Mouse (Mus musculus): ENCODE data around the gene Csmd2. TPM values are rescaled to one million over a fixed set of nuclear protein-coding genes. Genes with fewer than 3 reads are reported as not detected.

The Csmd2 gene
- polyA plus RNA-seq, 1 experiment from 2014 or later, result not detected

DNA sequence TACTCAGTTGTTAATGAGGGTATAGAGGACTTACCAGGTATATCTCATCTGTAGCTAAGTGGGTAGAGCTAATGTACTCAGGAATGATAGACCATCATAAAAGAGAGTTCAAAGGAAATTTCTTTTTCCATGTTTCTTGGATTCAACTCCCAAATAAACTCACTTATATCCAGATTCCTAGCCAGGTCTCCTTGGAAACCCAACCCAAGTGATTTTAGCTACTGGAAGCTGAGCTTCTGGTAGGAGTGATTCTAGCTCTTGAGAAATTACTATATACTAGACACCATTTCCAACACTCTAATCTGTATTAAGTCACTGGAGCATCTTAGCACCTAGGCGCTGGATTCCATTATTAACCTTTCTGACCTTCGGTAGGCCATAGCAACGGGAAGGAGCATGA, 100.6 kb downstream of the Csmd2 start:
- Histone ChIP-seq H3K36me3 (ENCODE audit: insufficient read depth, low read length) (no peaks in the 10 kb centered on the region), H3K4me1 (ENCODE audit: insufficient read depth, low read length) (no peaks in the 10 kb centered on the region), H3K4me3 (ENCODE audit: low read length) (no peak overlapping the region), H3K27ac (ENCODE audit: low read length) (no peak overlapping the region), H3K9ac (replicated peaks; ENCODE audit: low read length) (no peak overlapping the region), H3K4me2 (replicated peaks; ENCODE audit: low read depth, low read length) (no peak overlapping the region), H3K9me3 (ENCODE audit: low read length) (no peaks in the 10 kb centered on the region), H3K27me3 (ENCODE audit: insufficient read depth, low read length) (no peaks in the 10 kb centered on the region)
- ATAC-seq (ENCODE audit: low FRiP score, low TSS enrichment), result no peak
- 58% methylated on average over 3 of the region's 3 CpGs for WGBS

- Histone ChIP-seq H3K9me3 (ENCODE audit: low read length) (no peaks in the 10 kb centered on the region), H3K4me1 (ENCODE audit: insufficient read depth, low read length) (no peaks in the 10 kb centered on the region), H3K9ac (replicated peaks; ENCODE audit: low read length) (no peak overlapping the region), H3K27me3 (ENCODE audit: insufficient read depth, low read length) (no peaks in the 10 kb centered on the region), H3K27ac (ENCODE audit: low read length) (no peak overlapping the region), H3K36me3 (ENCODE audit: insufficient read depth, low read length) (no peaks in the 10 kb centered on the region), H3K4me3 (ENCODE audit: low read length) (no peak overlapping the region), H3K4me2 (replicated peaks; ENCODE audit: low read depth, low read length) (no peak overlapping the region)
- ATAC-seq (ENCODE audit: low FRiP score, low TSS enrichment), result no peak
- WGBS, result 70% methylated on average over 3 of the region's 3 CpGs
These were observed 104.3 kb downstream of the Csmd2 start for GRCm38 (mm10) chr4:128091938-128092337.

DNA sequence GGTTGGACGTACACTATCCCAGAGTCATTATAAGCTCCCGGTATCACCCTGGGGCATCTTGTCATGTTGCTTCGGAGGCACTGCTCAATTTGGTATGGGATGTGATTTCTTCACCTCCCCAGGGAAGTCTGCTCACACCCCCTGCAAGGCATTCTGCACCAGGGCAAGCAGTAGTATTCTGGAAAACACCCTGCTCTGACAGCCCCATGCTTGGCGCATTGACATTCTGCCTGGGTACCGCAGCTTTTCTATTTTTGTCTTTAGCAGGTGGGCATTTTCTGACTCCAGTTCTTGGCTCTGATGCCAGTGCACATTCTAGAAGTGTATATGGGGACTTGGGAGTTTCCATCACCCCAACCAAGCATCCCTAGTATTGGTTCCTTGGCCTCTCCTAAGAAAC, 111.9 kb downstream of the Csmd2 start:
- WGBS, result 86% methylated on average over 5 of the region's 5 CpGs
- H3K4me2 ChIP-seq (replicated peaks; ENCODE audit: low read depth, low read length), result no peak overlapping the region

DNA sequence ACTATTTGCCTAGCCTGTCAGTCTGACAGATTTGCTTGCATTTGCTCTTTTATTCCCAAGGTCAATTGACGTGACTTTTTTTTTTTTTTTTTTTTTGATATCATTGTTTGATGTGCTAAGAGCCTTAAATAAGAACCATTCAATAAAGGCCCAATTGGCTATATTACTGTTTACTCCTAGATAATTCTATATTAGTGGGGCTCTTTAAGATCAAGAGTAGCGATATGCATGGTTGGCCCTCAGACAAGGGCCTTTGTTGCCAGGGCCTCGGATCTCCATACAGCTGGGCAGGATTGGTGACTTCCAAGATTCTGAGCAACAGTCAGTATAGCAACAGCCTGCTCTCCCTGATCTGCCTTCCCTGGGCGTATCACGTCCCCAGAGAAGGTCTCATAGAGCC, 112.9 kb downstream of the Csmd2 start:
- Histone ChIP-seq H3K27me3 (ENCODE audit: insufficient read depth, low read length) (no peaks in the 10 kb centered on the region), H3K4me3 (ENCODE audit: low read length) (no peak overlapping the region), H3K4me1 (ENCODE audit: insufficient read depth, low read length) (no peaks in the 10 kb centered on the region), H3K9ac (replicated peaks; ENCODE audit: low read length) (no peak overlapping the region), H3K27ac (ENCODE audit: low read length) (no peak overlapping the region), H3K4me2 (replicated peaks; ENCODE audit: low read depth, low read length) (no peak overlapping the region), H3K9me3 (ENCODE audit: low read length) (no peaks in the 10 kb centered on the region), H3K36me3 (ENCODE audit: insufficient read depth, low read length) (no peaks in the 10 kb centered on the region)
- 69% methylated on average over 5 of the region's 5 CpGs for WGBS
- no peak for ATAC-seq (ENCODE audit: low FRiP score, low TSS enrichment)

More for the DNA sequence above, 111.9 kb downstream of the Csmd2 start:
- no peak overlapping the region for H3K27ac ChIP-seq (ENCODE audit: low read length)
- H3K9ac ChIP-seq (replicated peaks; ENCODE audit: low read length), result no peak overlapping the region
- H3K4me1 ChIP-seq (ENCODE audit: insufficient read depth, low read length), result no peaks in the 10 kb centered on the region
- ATAC-seq (ENCODE audit: low FRiP score, low TSS enrichment), result no peak
- H3K4me3 ChIP-seq (ENCODE audit: low read length), result no peak overlapping the region
- no peaks in the 10 kb centered on the region for H3K9me3 ChIP-seq (ENCODE audit: low read length)
- no peaks in the 10 kb centered on the region for H3K27me3 ChIP-seq (ENCODE audit: insufficient read depth, low read length)
- H3K36me3 ChIP-seq (ENCODE audit: insufficient read depth, low read length), result no peaks in the 10 kb centered on the region

DNA sequence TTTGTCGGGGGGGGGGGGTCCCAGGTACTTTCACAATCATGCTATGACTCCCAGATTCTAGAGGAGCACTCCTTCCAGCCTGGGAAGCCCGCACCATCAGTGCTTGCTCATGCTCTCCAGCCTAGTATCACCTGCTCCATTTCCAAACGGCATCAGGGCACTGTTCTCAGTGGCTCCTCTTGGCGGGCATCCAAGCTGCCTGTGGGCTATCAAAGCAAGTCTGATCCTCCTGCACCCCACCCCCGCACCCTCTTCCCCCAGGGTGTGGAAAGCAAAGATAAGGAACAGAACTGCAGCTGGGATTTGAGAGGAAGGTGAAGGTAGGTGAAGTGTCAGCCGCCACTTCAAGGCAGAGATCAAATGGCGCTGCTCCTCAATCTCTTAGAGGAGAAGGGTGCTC, 128.7 kb downstream of the Csmd2 start:
- no peak overlapping the region for H3K4me2 ChIP-seq (replicated peaks; ENCODE audit: low read depth, low read length)
- no peak overlapping the region for H3K27ac ChIP-seq (ENCODE audit: low read length)
- ATAC-seq (ENCODE audit: low FRiP score, low TSS enrichment), result no peak
- H3K36me3 ChIP-seq (ENCODE audit: insufficient read depth, low read length), result no peaks in the 10 kb centered on the region
- H3K4me1 ChIP-seq (ENCODE audit: insufficient read depth, low read length), result no peaks in the 10 kb centered on the region
- no peak overlapping the region for H3K4me3 ChIP-seq (ENCODE audit: low read length)
- H3K9me3 ChIP-seq (ENCODE audit: low read length), result no peaks in the 10 kb centered on the region
- no peak overlapping the region for H3K9ac ChIP-seq (replicated peaks; ENCODE audit: low read length)
- no peaks in the 10 kb centered on the region for H3K27me3 ChIP-seq (ENCODE audit: insufficient read depth, low read length)
- WGBS, result 66% methylated on average over 7 of the region's 7 CpGs

DNA sequence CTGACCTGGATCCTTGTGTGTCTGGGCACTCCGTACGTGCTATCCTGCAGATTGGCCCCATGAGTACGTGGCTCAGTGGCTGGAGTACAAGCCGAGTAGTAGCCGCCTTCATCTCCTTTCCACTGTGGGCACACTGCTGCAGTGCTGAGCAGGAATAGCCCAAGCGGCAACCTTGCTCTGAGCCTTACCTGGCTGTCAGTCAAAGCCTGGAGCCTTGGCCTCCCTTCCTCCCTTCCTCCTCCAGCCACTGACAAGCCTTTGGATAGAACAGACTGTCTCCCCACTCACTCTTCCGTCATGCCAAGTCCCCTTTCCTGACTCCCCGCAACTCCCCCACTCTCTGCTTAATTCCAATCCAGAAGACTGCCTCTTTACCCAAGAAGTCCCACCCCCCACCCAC, 135.6 kb downstream of the Csmd2 start:
- Histone ChIP-seq H3K36me3 (ENCODE audit: insufficient read depth, low read length) (no peaks in the 10 kb centered on the region), H3K27me3 (ENCODE audit: insufficient read depth, low read length) (no peaks in the 10 kb centered on the region), H3K9ac (replicated peaks; ENCODE audit: low read length) (no peak overlapping the region), H3K9me3 (ENCODE audit: low read length) (peaks cover 4% of the 10 kb centered on the region; the same call in 1 of the 2 replicates), H3K4me2 (replicated peaks; ENCODE audit: low read depth, low read length) (no peak overlapping the region), H3K4me3 (ENCODE audit: low read length) (no peak overlapping the region), H3K4me1 (ENCODE audit: insufficient read depth, low read length) (no peaks in the 10 kb centered on the region), H3K27ac (ENCODE audit: low read length) (no peak overlapping the region)
- ATAC-seq (ENCODE audit: low FRiP score, low TSS enrichment), result no peak
- 68% methylated on average over 8 of the region's 8 CpGs for WGBS

DNA sequence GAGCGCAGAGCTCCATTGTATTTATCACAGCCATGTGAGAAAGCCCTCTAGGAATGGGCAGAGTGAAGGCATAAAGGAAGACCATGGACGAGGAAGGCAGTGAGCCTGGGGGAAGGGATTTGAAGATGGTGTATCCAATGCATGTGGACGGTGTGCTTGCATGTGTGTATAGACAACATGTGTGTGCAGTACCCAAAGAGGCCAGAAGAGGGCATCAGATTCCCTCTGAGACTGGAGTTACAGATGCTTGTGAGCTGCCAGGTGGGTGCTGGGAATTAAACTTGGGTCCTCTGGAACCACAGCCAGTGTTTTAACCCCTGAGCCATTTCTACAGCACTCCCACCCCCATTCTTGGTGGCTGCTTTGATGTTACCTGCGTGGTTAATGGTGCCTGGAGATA, 137.1 kb downstream of the Csmd2 start:
- H3K27ac ChIP-seq (ENCODE audit: low read length), result no peak overlapping the region

GRCm38 (mm10) chr4:128128546-128128945, 140.9 kb downstream of the Csmd2 start:
- no peaks in the 10 kb centered on the region for H3K27me3 ChIP-seq (ENCODE audit: insufficient read depth, low read length)
- ATAC-seq (ENCODE audit: low FRiP score, low TSS enrichment), result no peak
- no peak overlapping the region for H3K4me3 ChIP-seq (ENCODE audit: low read length)
- no peak overlapping the region for H3K9ac ChIP-seq (replicated peaks; ENCODE audit: low read length)
- no peak overlapping the region for H3K27ac ChIP-seq (ENCODE audit: low read length)
- no peaks in the 10 kb centered on the region for H3K36me3 ChIP-seq (ENCODE audit: insufficient read depth, low read length)
- H3K9me3 ChIP-seq (ENCODE audit: low read length), result peaks cover 4% of the 10 kb centered on the region; the same call in 1 of the 2 replicates
- no peaks in the 10 kb centered on the region for H3K4me1 ChIP-seq (ENCODE audit: insufficient read depth, low read length)
- 74% methylated on average over 6 of the region's 6 CpGs for WGBS
- no peak overlapping the region for H3K4me2 ChIP-seq (replicated peaks; ENCODE audit: low read depth, low read length)

More for the DNA sequence above, 137.1 kb downstream of the Csmd2 start:
- H3K9ac ChIP-seq (replicated peaks; ENCODE audit: low read length), result no peak overlapping the region
- no peak for ATAC-seq (ENCODE audit: low FRiP score, low TSS enrichment)
- no peak overlapping the region for H3K4me2 ChIP-seq (replicated peaks; ENCODE audit: low read depth, low read length)
- H3K4me3 ChIP-seq (ENCODE audit: low read length), result no peak overlapping the region
- H3K4me1 ChIP-seq (ENCODE audit: insufficient read depth, low read length), result no peaks in the 10 kb centered on the region
- 76% methylated on average over 4 of the region's 4 CpGs for WGBS
- no peaks in the 10 kb centered on the region for H3K27me3 ChIP-seq (ENCODE audit: insufficient read depth, low read length)
- H3K9me3 ChIP-seq (ENCODE audit: low read length), result peaks cover 4% of the 10 kb centered on the region; the same call in 1 of the 2 replicates
- no peaks in the 10 kb centered on the region for H3K36me3 ChIP-seq (ENCODE audit: insufficient read depth, low read length)

GRCm38 (mm10) chr4:128130611-128131142, 143.0 kb downstream of the Csmd2 start:
- H3K4me1 ChIP-seq (ENCODE audit: insufficient read depth, low read length), result no peaks in the 10 kb centered on the region
- no peaks in the 10 kb centered on the region for H3K36me3 ChIP-seq (ENCODE audit: insufficient read depth, low read length)
- 0 out of 2 replicates have a peak, but pooled peaks cover under 1% of the 10 kb centered on the region for H3K9me3 ChIP-seq (ENCODE audit: low read length)
- no peaks in the 10 kb centered on the region for H3K27me3 ChIP-seq (ENCODE audit: insufficient read depth, low read length)
- no peak overlapping the region for H3K27ac ChIP-seq (ENCODE audit: low read length)
- H3K9ac ChIP-seq (replicated peaks; ENCODE audit: low read length), result no peak overlapping the region
- H3K4me2 ChIP-seq (replicated peaks; ENCODE audit: low read depth, low read length), result no peak overlapping the region
- 75% methylated on average over 4 of the region's 4 CpGs for WGBS
- H3K4me3 ChIP-seq (ENCODE audit: low read length), result no peak overlapping the region
- ATAC-seq (ENCODE audit: low FRiP score, low TSS enrichment), result no peak

DNA sequence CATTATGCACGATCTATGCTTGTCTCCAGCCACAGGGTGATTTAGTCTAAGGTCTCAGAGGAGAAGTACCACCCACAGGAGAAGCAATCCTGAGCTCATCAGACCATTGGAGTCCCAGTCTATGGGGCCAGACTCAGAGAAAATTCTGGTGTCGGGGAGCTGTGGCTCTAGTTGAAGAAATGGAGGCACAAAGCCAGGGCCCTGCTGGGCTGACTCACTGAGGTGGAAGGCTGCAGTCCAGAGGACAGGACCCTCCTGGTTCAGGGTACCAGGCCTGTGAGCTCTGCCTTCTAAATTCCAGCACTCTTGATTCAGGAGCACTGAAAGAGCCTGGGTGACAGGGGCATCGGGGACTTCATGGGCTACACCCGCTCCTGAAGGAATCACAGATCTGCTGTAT, 144.0 kb downstream of the Csmd2 start:
- Histone ChIP-seq H3K27ac (ENCODE audit: low read length) (no peak overlapping the region), H3K4me3 (ENCODE audit: low read length) (no peak overlapping the region), H3K36me3 (ENCODE audit: insufficient read depth, low read length) (no peaks in the 10 kb centered on the region), H3K4me1 (ENCODE audit: insufficient read depth, low read length) (no peaks in the 10 kb centered on the region), H3K4me2 (replicated peaks; ENCODE audit: low read depth, low read length) (no peak overlapping the region), H3K27me3 (ENCODE audit: insufficient read depth, low read length) (no peaks in the 10 kb centered on the region), H3K9ac (replicated peaks; ENCODE audit: low read length) (no peak overlapping the region), H3K9me3 (ENCODE audit: low read length) (peaks cover 4% of the 10 kb centered on the region; the same call in 1 of the 2 replicates)
- 89% methylated on average over 4 of the region's 4 CpGs for WGBS
- no peak for ATAC-seq (ENCODE audit: low FRiP score, low TSS enrichment)
